Mouse (Mus musculus): Measurements from ENCODE around the gene Amigo3. TPM values are rescaled to one million over a fixed set of nuclear protein-coding genes. Genes with fewer than 3 reads are reported as not detected.
"Not testable (repeated sequence)": the region's sequence is repeated elsewhere in the genome, so short reads cannot be mapped to it uniquely, and the experiment has no call there.

Gene Amigo3
- total RNA-seq (2021) = 1 to 10 TPM; 3.0 to 3.7 TPM
- long read RNA-seq, experiment 1 = 0 reads
- long read RNA-seq, experiment 2, transcript Amigo3-201 (1 exons, 2,543 nt) = major isoform, 5 of 5 reads
- long read RNA-seq, experiment 2, partial matches to known transcripts = 0 of 5 reads
- long read RNA-seq, experiment 2, other reads (novel, unspliced or antisense) = 0 of 5 reads

DNA sequence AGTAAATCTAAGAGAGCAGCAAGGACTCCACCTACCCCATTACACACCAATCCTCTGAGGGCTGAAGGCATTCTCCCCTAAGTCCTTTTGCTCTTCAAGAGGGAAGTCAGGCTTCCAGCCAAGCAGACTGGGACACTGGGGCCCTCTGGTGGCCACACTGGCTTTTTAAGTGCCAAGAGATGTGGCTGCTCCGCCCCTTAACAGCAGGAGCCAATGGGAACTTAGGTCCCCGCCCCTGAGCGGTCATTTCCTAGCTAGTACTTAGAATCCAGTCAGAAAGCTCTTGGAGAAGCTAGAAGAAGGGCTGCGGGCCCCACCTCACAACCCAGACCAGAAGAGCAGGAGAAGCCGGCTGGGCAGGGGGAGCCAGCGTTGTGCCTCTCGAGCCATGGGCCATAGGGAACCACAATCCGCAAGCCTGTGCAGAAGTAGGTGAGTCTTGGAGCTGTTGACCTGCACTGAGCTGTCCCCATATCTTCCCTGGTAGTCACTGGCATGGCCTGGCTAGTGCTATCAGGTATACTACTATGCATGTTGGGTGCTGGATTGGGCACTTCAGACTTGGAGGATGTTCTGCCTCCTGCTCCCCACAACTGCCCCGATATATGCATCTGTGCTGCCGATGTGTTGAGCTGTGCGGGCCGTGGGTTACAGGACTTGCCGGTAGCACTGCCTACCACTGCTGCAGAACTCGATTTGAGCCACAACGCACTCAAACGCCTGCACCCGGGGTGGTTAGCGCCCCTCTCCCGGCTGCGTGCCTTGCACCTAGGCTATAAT lies at the start of gene Amigo3:
TSS of gene Amigo3 (plus strand) at position 275 of the 780 bp plus-strand sequence.
- peak; percentile 94 for DNase-seq (ENCODE audit: low spot score in 2 of 2)

GRCm38 (mm10) chr9:108003531-108003890 lies 49.4 kb upstream of the Amigo3 start:
- no peak for DNase-seq (ENCODE audit: low spot score in 2 of 2)

GRCm38 (mm10) chr9:108008041-108008440 lies 44.9 kb upstream of the Amigo3 start:
- no peak for DNase-seq (ENCODE audit: low spot score in 2 of 2)

DNA sequence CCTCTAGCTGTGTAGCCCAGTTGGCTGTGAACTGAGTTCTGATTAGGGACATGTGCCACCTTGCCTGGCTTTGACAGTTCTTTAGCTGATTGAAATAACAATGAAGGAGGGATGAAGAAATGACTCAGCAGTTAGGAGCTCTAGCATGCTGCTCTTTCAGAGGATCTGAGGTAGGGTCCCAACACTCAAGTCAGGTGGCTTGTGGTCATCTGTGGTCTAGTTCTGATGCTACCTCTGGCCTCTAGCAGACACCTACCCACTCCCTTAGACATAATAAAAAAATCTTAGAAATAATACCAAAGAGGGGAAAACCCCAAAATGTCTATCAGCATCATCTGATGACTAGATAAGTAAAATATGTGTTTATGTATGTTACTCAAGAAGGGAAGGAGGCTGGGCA lies 42.6 kb upstream of the Amigo3 start:
- no peak for DNase-seq (ENCODE audit: low spot score in 2 of 2)

DNA sequence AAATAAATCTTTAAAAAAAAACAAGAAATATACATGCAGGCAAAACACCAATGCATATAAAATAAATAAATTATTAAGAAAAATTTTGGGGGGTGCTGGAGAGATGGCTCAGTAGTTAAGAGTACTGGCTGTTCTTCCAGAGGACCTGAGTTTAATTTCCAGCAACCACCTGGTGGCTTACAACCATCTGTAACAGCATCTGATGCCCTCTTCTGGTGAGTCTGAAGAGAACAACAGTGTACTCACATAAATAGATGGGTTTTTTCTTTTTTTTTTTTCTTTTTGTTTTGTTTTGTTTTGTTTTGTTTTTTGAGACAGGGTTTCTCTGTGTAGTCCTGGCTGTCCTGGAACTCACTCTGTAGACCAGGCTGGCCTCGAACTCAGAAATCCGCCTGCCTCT lies 39.4 kb upstream of the Amigo3 start:
- not testable (repeated sequence) for DNase-seq (ENCODE audit: low spot score in 2 of 2)

GRCm38 (mm10) chr9:108017127-108017526 lies 35.8 kb upstream of the Amigo3 start:
- no peak for DNase-seq (ENCODE audit: low spot score in 2 of 2)

- no peak for DNase-seq (ENCODE audit: low spot score in 2 of 2)
Measured at GRCm38 (mm10) chr9:108020741-108021140, 32.2 kb upstream of the Amigo3 start.

DNA sequence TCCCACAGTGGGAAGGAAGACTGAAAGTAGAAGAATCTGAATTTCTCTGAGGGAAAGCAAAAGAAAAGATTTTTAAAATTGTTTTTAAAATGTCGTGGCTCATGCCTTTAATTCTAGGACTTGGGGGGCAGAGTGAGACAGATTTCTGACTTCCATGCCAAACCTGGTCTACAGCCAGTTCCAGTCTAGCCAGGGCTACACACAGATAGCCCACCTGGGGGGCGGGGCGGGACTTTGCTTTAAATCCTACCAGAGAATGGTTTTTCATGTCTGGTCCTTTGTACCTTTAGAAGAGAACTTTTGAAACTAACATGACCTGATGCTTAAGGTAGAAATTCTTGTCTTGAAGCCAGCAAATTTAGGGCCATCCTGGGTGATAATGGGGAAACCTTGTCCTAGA lies 29.7 kb upstream of the Amigo3 start:
- no peak for DNase-seq (ENCODE audit: low spot score in 2 of 2)

- DNase-seq (ENCODE audit: low spot score in 2 of 2) = no peak
Measured at GRCm38 (mm10) chr9:108026584-108026983, 26.4 kb upstream of the Amigo3 start.

DNA sequence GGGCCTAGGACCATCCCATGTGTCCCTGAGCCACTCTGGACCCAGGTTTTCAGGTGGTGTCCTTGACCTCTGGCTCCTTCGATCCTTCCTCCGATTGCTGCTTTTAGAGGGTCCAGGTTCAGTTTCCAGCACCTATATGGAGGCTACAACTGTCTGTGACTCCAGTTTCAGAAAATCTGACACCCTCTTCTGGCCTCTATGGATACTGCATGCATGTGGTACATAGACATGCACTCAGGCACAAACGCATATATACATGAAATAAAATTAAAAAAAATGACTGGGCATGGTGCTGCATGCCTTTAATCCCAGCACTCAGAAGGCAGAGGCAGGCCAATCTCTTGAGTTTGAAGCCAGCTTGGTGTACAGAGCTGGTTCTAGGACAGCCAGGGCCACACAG lies 25.1 kb upstream of the Amigo3 start:
- no peak for DNase-seq (ENCODE audit: low spot score in 2 of 2)

- DNase-seq (ENCODE audit: low spot score in 2 of 2) = no peak
Measured at GRCm38 (mm10) chr9:108032126-108032525, 20.8 kb upstream of the Amigo3 start.

DNA sequence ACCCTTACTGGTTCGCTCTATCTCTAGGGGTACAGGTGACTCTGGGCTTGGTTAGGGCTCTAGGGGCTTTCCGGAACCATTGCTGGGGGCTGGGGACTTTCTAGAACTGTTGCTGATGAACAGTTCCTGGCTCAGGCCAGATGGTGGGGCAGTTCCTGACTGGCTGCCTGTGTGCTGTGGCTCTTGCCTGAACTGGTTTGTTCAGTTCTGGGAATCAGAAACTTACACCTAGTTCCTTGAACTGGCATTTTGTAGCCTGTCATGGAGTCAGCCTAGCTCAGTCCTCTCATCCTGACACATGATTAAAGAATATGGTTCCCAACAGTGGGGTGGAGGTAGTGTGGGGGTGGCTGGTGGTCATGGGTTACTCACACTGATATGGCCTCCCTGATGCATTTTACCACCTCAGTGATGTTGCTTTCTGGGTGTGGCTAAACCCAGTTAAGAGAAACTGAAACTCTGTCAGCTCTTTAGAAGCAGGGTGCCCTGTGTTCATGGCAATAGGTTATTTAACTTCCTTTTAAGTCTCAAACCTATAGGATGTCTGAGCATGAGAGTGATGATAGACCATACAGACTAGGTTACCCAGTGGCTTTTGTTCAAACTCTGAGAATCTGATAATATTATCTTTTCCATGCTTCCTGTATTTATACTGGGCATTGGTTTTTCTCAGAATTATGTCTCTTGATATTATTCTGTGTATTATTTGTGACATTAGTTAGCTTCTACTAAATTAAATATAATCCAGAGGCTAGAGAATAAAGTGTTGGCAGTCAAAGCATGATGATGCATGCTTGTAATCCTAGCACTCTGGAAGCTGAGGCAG lies 17.4 kb upstream of the Amigo3 start:
- DNase-seq (ENCODE audit: low spot score in 2 of 2) = no peak

DNA sequence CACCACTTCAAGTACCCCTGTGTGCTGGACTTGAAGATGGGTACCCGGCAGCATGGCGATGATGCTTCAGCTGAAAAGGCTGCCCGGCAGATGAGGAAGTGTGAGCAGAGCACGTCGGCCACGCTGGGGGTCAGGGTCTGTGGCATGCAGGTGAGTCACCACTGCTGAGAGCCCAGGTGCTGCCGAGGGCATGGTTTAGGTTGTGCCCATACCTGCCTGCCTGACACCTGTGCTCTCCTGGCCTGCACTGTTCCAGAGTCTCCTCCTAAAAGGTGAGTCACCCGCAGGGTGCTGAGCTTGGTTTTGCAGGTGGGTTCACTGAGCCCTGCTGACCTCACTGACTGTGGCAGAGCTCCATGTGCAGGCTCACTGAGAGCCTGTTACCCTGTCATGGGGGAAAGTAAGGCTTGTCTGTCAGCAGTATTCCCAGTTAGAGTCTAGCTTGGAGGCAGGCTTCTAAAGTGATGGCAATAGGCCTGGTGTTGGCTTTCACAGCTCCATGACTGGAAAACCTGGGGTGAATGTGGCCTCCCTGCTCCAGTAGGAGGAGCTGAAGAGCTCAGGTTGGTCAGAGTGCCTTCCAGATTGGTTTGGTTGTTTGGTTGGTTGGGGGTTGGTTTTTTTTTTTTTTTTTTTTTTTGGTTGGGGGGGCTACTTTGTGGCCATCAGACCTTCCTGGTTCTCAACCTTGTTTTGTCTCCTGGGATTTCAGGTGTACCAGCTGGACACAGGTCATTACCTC lies 8.0 kb upstream of the Amigo3 start:
- no peak for DNase-seq (ENCODE audit: low spot score in 2 of 2)

- no peak for DNase-seq (ENCODE audit: low spot score in 2 of 2)
Measured at GRCm38 (mm10) chr9:108046582-108046981, 6.4 kb upstream of the Amigo3 start.

GRCm38 (mm10) chr9:108047601-108048565 lies 5.1 kb upstream of the Amigo3 start:
- DNase-seq (ENCODE audit: low spot score in 2 of 2) = no peak

- DNase-seq (ENCODE audit: low spot score in 2 of 2) = no peak
Measured at GRCm38 (mm10) chr9:108048566-108048955, 4.4 kb upstream of the Amigo3 start.

- DNase-seq (ENCODE audit: low spot score in 2 of 2) = peak; percentile 83 to 92
Measured at GRCm38 (mm10) chr9:108049016-108049455, 3.9 kb upstream of the Amigo3 start, which contains the start of gene Gmppb. Gene Gmppb, plus strand, starts transcription at chr9:108049242.

DNA sequence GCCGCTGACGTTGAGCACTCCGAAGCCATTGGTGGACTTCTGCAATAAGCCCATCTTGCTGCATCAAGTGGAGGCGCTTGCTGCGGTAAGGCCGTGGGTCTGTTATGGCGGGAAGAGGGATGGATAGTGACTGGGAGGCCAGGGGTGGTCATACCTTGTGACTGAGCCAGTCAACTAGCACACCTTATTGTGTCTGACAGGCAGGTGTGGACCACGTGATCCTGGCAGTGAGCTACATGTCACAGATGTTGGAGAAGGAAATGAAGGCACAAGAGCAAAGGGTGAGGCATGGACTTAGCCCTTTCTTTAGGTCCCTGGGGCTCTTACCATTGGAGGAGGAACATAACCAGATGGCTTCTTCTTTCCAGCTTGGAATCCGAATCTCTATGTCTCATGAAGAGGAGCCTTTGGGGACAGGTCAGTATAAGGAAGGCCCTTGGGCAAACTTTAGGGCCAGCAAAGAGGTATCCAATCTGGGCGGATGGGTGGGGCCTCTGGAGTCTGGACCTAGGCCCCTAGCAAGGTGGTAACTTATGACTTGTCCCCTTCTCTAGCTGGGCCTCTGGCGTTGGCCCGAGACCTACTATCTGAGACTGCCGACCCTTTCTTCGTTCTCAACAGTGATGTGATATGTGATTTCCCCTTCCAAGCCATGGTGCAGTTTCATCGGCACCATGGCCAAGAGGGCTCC lies 3.3 kb upstream of the Amigo3 start:
- no peak for DNase-seq (ENCODE audit: low spot score in 2 of 2)

DNA sequence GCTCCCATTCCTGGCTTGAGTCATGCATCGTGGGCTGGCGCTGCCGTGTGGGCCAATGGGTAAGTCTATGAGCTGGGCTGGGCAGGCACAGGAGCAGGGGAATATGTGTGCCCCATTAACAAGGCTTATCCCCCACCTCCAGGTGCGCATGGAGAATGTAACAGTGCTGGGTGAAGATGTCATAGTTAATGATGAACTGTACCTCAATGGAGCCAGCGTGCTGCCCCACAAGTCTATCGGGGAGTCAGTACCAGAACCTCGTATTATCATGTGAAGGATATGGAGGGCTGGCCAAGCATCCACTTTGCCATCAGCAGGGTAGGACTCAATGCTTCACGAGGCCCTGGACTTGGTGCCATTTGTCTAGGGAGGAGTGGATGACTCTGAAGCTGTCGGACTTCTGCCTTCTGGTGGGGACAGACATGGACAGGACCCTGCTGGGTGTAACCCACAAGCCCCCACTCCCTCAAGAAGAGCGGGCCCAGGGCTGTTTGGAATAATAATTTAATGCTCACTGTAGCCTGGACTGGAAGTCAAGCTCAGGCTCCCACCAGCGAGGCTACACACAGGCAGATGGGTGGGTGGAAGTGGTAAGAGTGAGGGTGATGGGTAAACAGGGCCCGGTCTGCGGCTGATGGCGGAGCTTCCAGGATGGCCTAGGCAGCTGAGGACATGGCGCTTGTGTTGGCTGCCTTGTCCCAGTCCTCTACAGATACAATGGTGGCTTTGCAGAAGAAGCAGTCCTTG lies 1.6 kb upstream of the Amigo3 start:
- DNase-seq (ENCODE audit: low spot score in 2 of 2) = no peak

Measured in adrenal gland, postnatal 4 days (tissue).